Comparison of ENCODE assay signal across 8 mouse cellular contexts in genomic region chr7:142088886-142089285, GRCm38 (mm10). TPM values are rescaled to one million over a fixed set of nuclear protein-coding genes. Genes with fewer than 3 reads are reported as not detected.
DNase-seq lines count a peak whose midpoint lies in the region; ATAC-seq and TF ChIP-seq lines count a peak whose summit lies in the region.
"Had no signal": no experiment of that assay in that cellular context is flagged by ENCODE, and none has a peak within 500 bp of the region (broad histone marks: within the 10 kb centered on the region; RNA-seq: fewer than 3 reads in every experiment).

No protein-coding gene starts in this region.

- DNase-seq in right cerebral cortex, adult 18-20 months, result peak; percentile 72
- DNase-seq in right cerebral cortex, postnatal 14 days, result no peak
- peak; percentile 77 for DNase-seq in c-Kit-positive CD71-positive TER-119-positive erythroid progenitor cells, embryonic 14.5 days (ENCODE audit: low spot score)
- peak; percentile 52 for DNase-seq in limb, embryonic 14.5 days (ENCODE audit: low spot score)
- DNase-seq in urinary bladder, adult 2 months (ENCODE audit: low spot score), result no peak

- peaks cover 76% of the 10 kb centered on the region for H3K4me1 ChIP-seq in forebrain, embryonic 15.5 days
- peaks cover 13% of the 10 kb centered on the region for H3K4me1 ChIP-seq in limb, embryonic 14.5 days (ENCODE audit: control insufficient read depth, insufficient read depth, low read length)
- peaks cover 75% of the 10 kb centered on the region for H3K4me1 ChIP-seq in neural tube, embryonic 15.5 days

- peaks cover 37% of the 10 kb centered on the region for H3K36me3 ChIP-seq in forebrain, embryonic 15.5 days
- H3K36me3 ChIP-seq in limb, embryonic 14.5 days (ENCODE audit: control insufficient read depth, insufficient read depth, low read length), result no peaks in the 10 kb centered on the region
- H3K36me3 ChIP-seq in neural tube, embryonic 15.5 days, result peaks cover 46% of the 10 kb centered on the region

- H3K4me2 ChIP-seq in forebrain, embryonic 15.5 days (replicated peaks), result 0 out of 2 replicates have a peak overlapping the region, but pooled peaks have one; percentile 18
- no peak overlapping the region for H3K4me2 ChIP-seq in limb, embryonic 14.5 days (replicated peaks; ENCODE audit: low read depth, low read length, severe bottlenecking)
- H3K4me2 ChIP-seq in neural tube, embryonic 15.5 days, result peak overlapping the region; percentile 95

- WGBS in forebrain, embryonic 15.5 days, result under 1% methylated on average over 5 of the region's 5 CpGs
- whole genome bisulfite sequencing in limb, embryonic 14.5 days, result 4% methylated on average over 5 of the region's 5 CpGs
- 6% methylated on average over 5 of the region's 5 CpGs for WGBS in neural tube, embryonic 15.5 days

- no peaks in the 10 kb centered on the region for H3K27me3 ChIP-seq in forebrain, embryonic 15.5 days
- H3K27me3 ChIP-seq in limb, embryonic 14.5 days (ENCODE audit: control insufficient read depth, insufficient read depth, low read length), result peaks cover 23% of the 10 kb centered on the region
- no peaks in the 10 kb centered on the region for H3K27me3 ChIP-seq in neural tube, embryonic 15.5 days (replicated peaks)

- TF ChIP-seq POLR2A in limb, embryonic 14.5 days (IDR thresholded peaks at IDR 0.05; ENCODE audit: borderline replicate concordance, extremely low read depth, insufficient read depth, insufficient read length), result no peak

- H3K4me3 ChIP-seq in forebrain, embryonic 15.5 days, result no peak overlapping the region
- H3K4me3 ChIP-seq in limb, embryonic 14.5 days (replicated peaks; ENCODE audit: low read length), result no peak overlapping the region
- H3K4me3 ChIP-seq in neural tube, embryonic 15.5 days (replicated peaks), result 0 out of 2 replicates have a peak overlapping the region, but pooled peaks have one; percentile 0

- peak overlapping the region; percentile 14; the same call in 1 of the 2 replicates for H3K9ac ChIP-seq in forebrain, embryonic 15.5 days (replicated peaks)
- no peak overlapping the region for H3K9ac ChIP-seq in limb, embryonic 14.5 days (ENCODE audit: low read depth, low read length, severe bottlenecking)
- peak overlapping the region; percentile 32 for H3K9ac ChIP-seq in neural tube, embryonic 15.5 days (replicated peaks)

- H3K9me3 ChIP-seq in forebrain, embryonic 15.5 days, result no peaks in the 10 kb centered on the region
- H3K9me3 ChIP-seq in limb, embryonic 14.5 days (ENCODE audit: control insufficient read depth, low read length), result no peaks in the 10 kb centered on the region
- no peaks in the 10 kb centered on the region for H3K9me3 ChIP-seq in neural tube, embryonic 15.5 days (replicated peaks)

- peak; percentile 55 for ATAC-seq in forebrain, embryonic 15.5 days (replicated peaks)
- peak; percentile 69 for ATAC-seq in limb, embryonic 14.5 days (ENCODE audit: low FRiP score, low read depth)
- ATAC-seq in neural tube, embryonic 15.5 days (ENCODE audit: low FRiP score), result peak; percentile 58; the same call in 1 of the 2 replicates

- peak overlapping the region; percentile 70 for H3K27ac ChIP-seq in forebrain, embryonic 15.5 days (replicated peaks)
- no peak overlapping the region for H3K27ac ChIP-seq in limb, embryonic 14.5 days (replicated peaks; ENCODE audit: low read depth, low read length)
- peak overlapping the region; percentile 93 for H3K27ac ChIP-seq in neural tube, embryonic 15.5 days (replicated peaks)

RNA-seq across cellular contexts. Expression of gene Dusp8, which starts 6.8 kb away (rescaled TPM):
- 90.8 and 93.5 TPM in 2 replicates for polyA plus RNA-seq in forebrain, embryonic 15.5 days (2015; fragmentation: Nextera tagmentation; extraction: Ambion mirVana)
- 4.1 and 5.4 TPM in 2 replicates for polyA plus RNA-seq in limb, embryonic 14.5 days (2012; rRNA removed)
- polyA plus RNA-seq in limb, embryonic 14.5 days (2014; fragmentation: Nextera tagmentation; extraction: Ambion mirVana), result 3.5 TPM in 2 replicates
- 110 and 132 TPM in 2 replicates for polyA plus RNA-seq in neural tube, embryonic 15.5 days (2015; fragmentation: Nextera tagmentation; extraction: Ambion mirVana)
- 4.1 and 5.0 TPM in 2 replicates for polyA plus RNA-seq in urinary bladder, adult 2 months (2012; rRNA removed)

RNA-seq across cellular contexts. Expression of gene Mob2, which starts 28.0 kb away (rescaled TPM):
- polyA plus RNA-seq in forebrain, embryonic 15.5 days (2015; fragmentation: Nextera tagmentation; extraction: Ambion mirVana), result 52.5 and 54.3 TPM in 2 replicates
- polyA plus RNA-seq in limb, embryonic 14.5 days (2012; rRNA removed), result 55.2 and 56.2 TPM in 2 replicates
- polyA plus RNA-seq in limb, embryonic 14.5 days (2014; fragmentation: Nextera tagmentation; extraction: Ambion mirVana), result 73.6 and 76.9 TPM in 2 replicates
- 51.2 and 55.6 TPM in 2 replicates for polyA plus RNA-seq in neural tube, embryonic 15.5 days (2015; fragmentation: Nextera tagmentation; extraction: Ambion mirVana)
- 91.8 and 102 TPM in 2 replicates for polyA plus RNA-seq in urinary bladder, adult 2 months (2012; rRNA removed)

RNA-seq across cellular contexts. Expression of gene Gm45618, which starts 31.6 kb away (rescaled TPM):
- polyA plus RNA-seq in forebrain, embryonic 15.5 days (2015; fragmentation: Nextera tagmentation; extraction: Ambion mirVana), result 0.60 TPM in 1 of 2 replicates, not detected in the other
- polyA plus RNA-seq in limb, embryonic 14.5 days (2012; rRNA removed), result not detected in 2 replicates
- polyA plus RNA-seq in limb, embryonic 14.5 days (2014; fragmentation: Nextera tagmentation; extraction: Ambion mirVana), result not detected in 2 replicates
- polyA plus RNA-seq in neural tube, embryonic 15.5 days (2015; fragmentation: Nextera tagmentation; extraction: Ambion mirVana), result 0.40 and 0.50 TPM in 2 replicates
- not detected in 2 replicates for polyA plus RNA-seq in urinary bladder, adult 2 months (2012; rRNA removed)
- polyA plus RNA-seq: cortical plate, adult 2 months had no signal

RNA-seq across cellular contexts. Expression of gene Gm39115, which starts 46.9 kb away (rescaled TPM):
- not detected in 2 replicates for polyA plus RNA-seq in forebrain, embryonic 15.5 days (2015; fragmentation: Nextera tagmentation; extraction: Ambion mirVana)
- polyA plus RNA-seq in limb, embryonic 14.5 days (2012; rRNA removed), result not detected in 2 replicates
- polyA plus RNA-seq in limb, embryonic 14.5 days (2014; fragmentation: Nextera tagmentation; extraction: Ambion mirVana), result not detected in 2 replicates
- polyA plus RNA-seq in neural tube, embryonic 15.5 days (2015; fragmentation: Nextera tagmentation; extraction: Ambion mirVana), result not detected in 2 replicates
- polyA plus RNA-seq in urinary bladder, adult 2 months (2012; rRNA removed), result not detected in 2 replicates
- polyA plus RNA-seq: cortical plate, adult 2 months had no signal

RNA-seq across cellular contexts. Expression of gene Gm45337, which starts 55.5 kb away (rescaled TPM):
- not detected in 2 replicates for polyA plus RNA-seq in forebrain, embryonic 15.5 days (2015; fragmentation: Nextera tagmentation; extraction: Ambion mirVana)
- polyA plus RNA-seq in limb, embryonic 14.5 days (2012; rRNA removed), result not detected in 2 replicates
- polyA plus RNA-seq in limb, embryonic 14.5 days (2014; fragmentation: Nextera tagmentation; extraction: Ambion mirVana), result not detected in 2 replicates
- polyA plus RNA-seq in neural tube, embryonic 15.5 days (2015; fragmentation: Nextera tagmentation; extraction: Ambion mirVana), result not detected in 2 replicates
- polyA plus RNA-seq in urinary bladder, adult 2 months (2012; rRNA removed), result not detected in 2 replicates
- polyA plus RNA-seq: cortical plate, adult 2 months had no signal

Comparison
In these comparisons a context has a peak if more than half of its experiments do, and no peak if none do; other contexts are left out.
1. DNase-seq: peak in right cerebral cortex, adult 18-20 months (single experiment), c-Kit-positive CD71-positive TER-119-positive erythroid progenitor cells, embryonic 14.5 days (single experiment) and limb, embryonic 14.5 days (single experiment); none in right cerebral cortex, postnatal 14 days (single experiment) and urinary bladder, adult 2 months (single experiment).
2. RNA of gene Dusp8, which starts 6.8 kb away (polyA plus RNA-seq): 110 to 132 TPM in neural tube, embryonic 15.5 days and 90.8 to 93.5 TPM in forebrain, embryonic 15.5 days; 4.1 to 5.0 TPM in urinary bladder, adult 2 months and 3.5 to 5.4 TPM in limb, embryonic 14.5 days; every median in the first group is over 10 times any median in the second.
3. Peak in every context shown above with its lines, with median percentiles within 50 percentile points of each other: ATAC-seq.